Mouse (Mus musculus) midbrain, postnatal 0 days (tissue): Measurements from ENCODE around the gene Snd1. TPM values are rescaled to one million over a fixed set of nuclear protein-coding genes. Genes with fewer than 3 reads are reported as not detected.
A peak's percentile ranks its signal among the peaks of the same experiment; 100 is the strongest.

Experiments
- ATAC-seq: fragments of 200-750 bp; cut with Nextera tagmentation; 2 replicates; pipeline ENCODE4 v1.8.0; 2017; ENCODE audit warnings: moderate number of reproducible peaks, mild to moderate bottlenecking, moderate TSS enrichment, moderate library complexity; ENCODE audit not compliant: low FRiP score
- DNase-seq: peaks from one replicate; pipeline ENCODE4 v3.0.0-alpha.2; 2015; ENCODE audit warnings: low spot score
- H3K27ac ChIP-seq: fragments of 300-500 bp; sonication (generic); 2 replicates; pipeline ENCODE4 v1.5.1; 2014; ENCODE audit warnings: low read depth, mild to moderate bottlenecking, low read length, mixed read lengths
- H3K27me3 ChIP-seq: fragments of 300-500 bp; sonication (generic); 2 replicates; pipeline ENCODE4 v1.6.1; 2014; ENCODE audit warnings: low read length, control low read depth, mixed read lengths; ENCODE audit not compliant: insufficient read depth
- H3K36me3 ChIP-seq: fragments of 300-500 bp; sonication (generic); 2 replicates; pipeline ENCODE4 v1.6.1; 2014; ENCODE audit warnings: low read length, control low read depth, mixed read lengths; ENCODE audit not compliant: insufficient read depth
- H3K4me1 ChIP-seq: fragments of 300-500 bp; sonication (generic); 2 replicates; pipeline ENCODE4 v1.6.1; 2014; ENCODE audit warnings: mild to moderate bottlenecking, control low read depth, antibody characterized with exemption, low read length, mixed read lengths; ENCODE audit not compliant: insufficient read depth
- H3K4me2 ChIP-seq: fragments of 300-500 bp; sonication (generic); 2 replicates; pipeline ENCODE4 v1.6.1; 2014; ENCODE audit warnings: low read depth, mild to moderate bottlenecking, low read length, mixed read lengths; ENCODE audit not compliant: poor library complexity, severe bottlenecking
- H3K4me3 ChIP-seq: fragments of 300-500 bp; sonication (generic); 2 replicates; pipeline ENCODE4 v1.5.1; 2014; ENCODE audit warnings: low read depth, mild to moderate bottlenecking, low read length, moderate library complexity
- H3K9ac ChIP-seq: fragments of 300-500 bp; sonication (generic); replicated peaks from 2 replicates; pipeline ENCODE4 v1.6.1; 2014; ENCODE audit warnings: mild to moderate bottlenecking, low read length, moderate library complexity, mixed read lengths; ENCODE audit not compliant: poor library complexity, severe bottlenecking
- H3K9me3 ChIP-seq: fragments of 300-500 bp; sonication (generic); 2 replicates; pipeline ENCODE4 v1.6.1; 2016; ENCODE audit warnings: low read length, control low read depth
- CTCF ChIP-seq: IDR thresholded peaks from 2 replicates; pipeline ENCODE4 v1.5.1; 2016; ENCODE audit warnings: antibody characterized with exemption, mild to moderate bottlenecking
- WGBS: fragments of 180-500 bp; shearing (Covaris S2); extraction: QIAGEN DNeasy Blood & Tissue Kit; methylation state at CpG from one replicate; pipeline ENCODE4 v1.1.7; 2014; 5-methylcytosine and 5-hydroxymethylcytosine counted together
- polyA plus RNA-seq: library from polyadenylated mRNA; unstranded; fragments of >200 nt; fragmentation: Nextera tagmentation; extraction: Ambion mirVana; gene quantifications from 2 replicates; pipeline ENCODE4 v1.2.1, GENCODE M21; 2015
- total RNA-seq: library from RNA; depleted of rRNA; stranded (reverse); fragments of >200 nt; gene quantifications from 2 replicates; pipeline ENCODE4 v1.2.3, GENCODE M21; 2014

Gene Snd1
- total and polyA plus RNA-seq, 2 experiments from 2014 or later, result 70.6 to 81.1 TPM

- 30% methylated on average over 3 of the region's 3 CpGs for WGBS
- Histone ChIP-seq H3K27ac (0 out of 2 replicates have a peak overlapping the region, but pooled peaks have one; percentile 18), H3K9ac (no peak overlapping the region), H3K27me3 (no peaks in the 10 kb centered on the region), H3K9me3 (no peaks in the 10 kb centered on the region), H3K4me1 (no peaks in the 10 kb centered on the region), H3K4me2 (no peak overlapping the region), H3K36me3 (no peaks in the 10 kb centered on the region), H3K4me3 (no peak overlapping the region)
- ATAC-seq (no peak), DNase-seq (no peak)
- no peak for TF ChIP-seq CTCF
Measured at GRCm38 (mm10) chr6:28729236-28729635, 254.3 kb downstream of the Snd1 start.

- Histone ChIP-seq H3K4me2 (no peak overlapping the region), H3K27me3 (no peaks in the 10 kb centered on the region), H3K9me3 (no peaks in the 10 kb centered on the region), H3K4me1 (no peaks in the 10 kb centered on the region), H3K27ac (0 out of 2 replicates have a peak overlapping the region, but pooled peaks have one; percentile 18), H3K36me3 (no peaks in the 10 kb centered on the region), H3K4me3 (no peak overlapping the region), H3K9ac (no peak overlapping the region)
- no peak for TF ChIP-seq CTCF
- DNase-seq, result no peak
- no peak for ATAC-seq
- WGBS, result 10% methylated on average over 2 of the region's 2 CpGs
Measured at GRCm38 (mm10) chr6:28729649-28730048, 254.7 kb downstream of the Snd1 start.

- DNase-seq, result no peak
- TF ChIP-seq CTCF, result no peak
- no peak overlapping the region for H3K27ac ChIP-seq
- ATAC-seq, result no peak
- H3K4me3 ChIP-seq, result no peak overlapping the region
- H3K4me2 ChIP-seq, result no peak overlapping the region
- 94% methylated on average over 6 of the region's 6 CpGs for WGBS
- no peaks in the 10 kb centered on the region for H3K36me3 ChIP-seq
- H3K4me1 ChIP-seq, result no peaks in the 10 kb centered on the region
- no peaks in the 10 kb centered on the region for H3K9me3 ChIP-seq
- no peak overlapping the region for H3K9ac ChIP-seq
- H3K27me3 ChIP-seq, result no peaks in the 10 kb centered on the region
Measured at GRCm38 (mm10) chr6:28731246-28731645, 256.3 kb downstream of the Snd1 start.

- DNase-seq (no peak), ATAC-seq (no peak)
- Histone ChIP-seq H3K27me3 (no peaks in the 10 kb centered on the region), H3K9me3 (no peaks in the 10 kb centered on the region), H3K4me1 (no peaks in the 10 kb centered on the region), H3K27ac (no peak overlapping the region), H3K4me2 (no peak overlapping the region), H3K36me3 (no peaks in the 10 kb centered on the region), H3K9ac (no peak overlapping the region), H3K4me3 (no peak overlapping the region)
- TF ChIP-seq CTCF, result no peak
- WGBS, result 80% methylated on average over 5 of the region's 5 CpGs
Measured at GRCm38 (mm10) chr6:28733884-28734647, 259.1 kb downstream of the Snd1 start.

- no peaks in the 10 kb centered on the region for H3K4me1 ChIP-seq
- no peak overlapping the region for H3K9ac ChIP-seq
- no peaks in the 10 kb centered on the region for H3K9me3 ChIP-seq
- H3K27ac ChIP-seq, result no peak overlapping the region
- no peak for TF ChIP-seq CTCF
- no peaks in the 10 kb centered on the region for H3K36me3 ChIP-seq
- H3K4me2 ChIP-seq, result no peak overlapping the region
- no peak overlapping the region for H3K4me3 ChIP-seq
- DNase-seq (no peak), ATAC-seq (no peak)
- no peaks in the 10 kb centered on the region for H3K27me3 ChIP-seq
- WGBS, result 72% methylated on average over 9 of the region's 9 CpGs
Measured at GRCm38 (mm10) chr6:28735116-28735515, 260.2 kb downstream of the Snd1 start.

GRCm38 (mm10) chr6:28736665-28737064 lies 261.7 kb downstream of the Snd1 start:
- no peak for TF ChIP-seq CTCF
- Histone ChIP-seq H3K9me3 (no peaks in the 10 kb centered on the region), H3K27me3 (no peaks in the 10 kb centered on the region), H3K4me2 (no peak overlapping the region), H3K4me3 (no peak overlapping the region), H3K9ac (no peak overlapping the region), H3K36me3 (no peaks in the 10 kb centered on the region), H3K27ac (no peak overlapping the region), H3K4me1 (no peaks in the 10 kb centered on the region)
- WGBS, result 58% methylated on average over 7 of the region's 7 CpGs
- DNase-seq (no peak), ATAC-seq (no peak)
